Mouse (Mus musculus) embryo, embryonic 11.5 days (tissue): ENCODE measurements around the gene Rims4.

Experiments used
- DNase-seq: peaks from one replicate; pipeline ENCODE4 v3.0.0-alpha.2; 2012; ENCODE audit warnings: low read depth, low spot score

Rims4 gene

GRCm38 (mm10) chr2:163918317-163919258 lies at the start of gene Rims4:
TSS of gene Rims4 (minus strand) at chr2:163918683.
- no peak for DNase-seq

- DNase-seq, result no peak
Measured at GRCm38 (mm10) chr2:163965706-163966105, 47.2 kb upstream of the Rims4 start.

- no peak for DNase-seq
Measured at GRCm38 (mm10) chr2:163964606-163965560, 46.4 kb upstream of the Rims4 start.

GRCm38 (mm10) chr2:163953622-163954310 lies 35.3 kb upstream of the Rims4 start:
- no peak for DNase-seq

GRCm38 (mm10) chr2:163951770-163952169 lies 33.3 kb upstream of the Rims4 start:
- peak; percentile 44 for DNase-seq

GRCm38 (mm10) chr2:163947976-163948375 lies 29.5 kb upstream of the Rims4 start:
- no peak for DNase-seq

GRCm38 (mm10) chr2:163946221-163946620 lies 27.7 kb upstream of the Rims4 start:
- no peak for DNase-seq

- DNase-seq, result no peak
Measured at GRCm38 (mm10) chr2:163944511-163944910, 26.0 kb upstream of the Rims4 start.

- no peak for DNase-seq
Measured at GRCm38 (mm10) chr2:163943056-163943455, 24.6 kb upstream of the Rims4 start.

GRCm38 (mm10) chr2:163939522-163939921 lies 21.0 kb upstream of the Rims4 start:
- DNase-seq, result no peak

GRCm38 (mm10) chr2:163932151-163932550 lies 13.7 kb upstream of the Rims4 start:
- DNase-seq, result no peak

GRCm38 (mm10) chr2:163928464-163929200 lies 10.1 kb upstream of the Rims4 start:
- DNase-seq, result no peak

- DNase-seq, result no peak
Measured at GRCm38 (mm10) chr2:163925044-163925443, 6.6 kb upstream of the Rims4 start.

GRCm38 (mm10) chr2:163924531-163924930 lies 6.0 kb upstream of the Rims4 start:
- no peak for DNase-seq

- no peak for DNase-seq
Measured at GRCm38 (mm10) chr2:163923113-163923512, 4.6 kb upstream of the Rims4 start.

GRCm38 (mm10) chr2:163919581-163919980 lies 1.1 kb upstream of the Rims4 start:
- DNase-seq, result no peak

- DNase-seq, result no peak
Measured at GRCm38 (mm10) chr2:163916703-163917102, 1.8 kb downstream of the Rims4 start.

- DNase-seq, result no peak
Measured at GRCm38 (mm10) chr2:163915294-163915791, 3.1 kb downstream of the Rims4 start.

GRCm38 (mm10) chr2:163914107-163914506 lies 4.4 kb downstream of the Rims4 start:
- DNase-seq, result peak; percentile 7

- DNase-seq, result no peak
Measured at GRCm38 (mm10) chr2:163913704-163914103, 4.8 kb downstream of the Rims4 start.
